Mouse (Mus musculus) hindbrain, postnatal 0 days (tissue): ENCODE results near the gene Atcay. TPM values are rescaled to one million over a fixed set of nuclear protein-coding genes. Genes with fewer than 3 reads are reported as not detected.
A peak's percentile ranks its signal among the peaks of the same experiment; 100 is the strongest.
"Not testable (repeated sequence)": the region's sequence is repeated elsewhere in the genome, so short reads cannot be mapped to it uniquely, and the experiment has no call there.

Source experiments
- ATAC-seq: fragments of 200-750 bp; cut with Nextera tagmentation; 2 replicates; pipeline ENCODE4 v1.8.0; 2017; ENCODE audit warnings: mild to moderate bottlenecking, moderate TSS enrichment, moderate library complexity
- DNase-seq: peaks from one replicate; pipeline ENCODE4 v3.0.0-alpha.2; 2015; ENCODE audit warnings: low spot score
- H3K27ac ChIP-seq: fragments of 300-500 bp; sonication (generic); 2 replicates; pipeline ENCODE4 v1.5.1; 2014; ENCODE audit warnings: mild to moderate bottlenecking
- H3K27me3 ChIP-seq: fragments of 300-500 bp; sonication (generic); 2 replicates; pipeline ENCODE4 v1.6.1; 2014; ENCODE audit warnings: low read length, mixed read lengths; ENCODE audit not compliant: insufficient read depth
- H3K36me3 ChIP-seq: fragments of 300-500 bp; sonication (generic); 2 replicates; pipeline ENCODE4 v1.6.1; 2014; ENCODE audit warnings: low read length, mixed read lengths; ENCODE audit not compliant: insufficient read depth
- H3K4me1 ChIP-seq: fragments of 300-500 bp; sonication (generic); 2 replicates; pipeline ENCODE4 v1.6.1; 2014; ENCODE audit warnings: antibody characterized with exemption, low read length, mixed read lengths; ENCODE audit not compliant: insufficient read depth
- H3K4me2 ChIP-seq: fragments of 300-500 bp; sonication (generic); 2 replicates; pipeline ENCODE4 v1.6.1; 2014; ENCODE audit warnings: low read depth, mild to moderate bottlenecking, low read length, moderate library complexity, mixed read lengths
- H3K4me3 ChIP-seq: fragments of 300-500 bp; sonication (generic); 2 replicates; pipeline ENCODE4 v1.5.1; 2014; ENCODE audit warnings: low read length
- H3K9ac ChIP-seq: fragments of 300-500 bp; sonication (generic); replicated peaks from 2 replicates; pipeline ENCODE4 v1.6.1; 2014; ENCODE audit warnings: mild to moderate bottlenecking, low read length, moderate library complexity, mixed read lengths
- H3K9me3 ChIP-seq: fragments of 300-500 bp; sonication (generic); 2 replicates; pipeline ENCODE4 v1.6.1; 2016; ENCODE audit warnings: low read length, mixed read lengths
- CTCF ChIP-seq: IDR thresholded peaks from 2 replicates; pipeline ENCODE4 v1.5.1; 2016; ENCODE audit warnings: antibody characterized with exemption, control low read depth, low read depth
- WGBS: fragments of 180-500 bp; shearing (Covaris S2); extraction: QIAGEN DNeasy Blood & Tissue Kit; methylation state at CpG from one replicate; pipeline ENCODE4 v1.1.7; 2014; 5-methylcytosine and 5-hydroxymethylcytosine counted together
- polyA plus RNA-seq: library from polyadenylated mRNA; unstranded; fragments of >200 nt; fragmentation: Nextera tagmentation; extraction: Ambion mirVana; gene quantifications from 2 replicates; pipeline ENCODE4 v1.2.1, GENCODE M21; 2015
- total RNA-seq: library from RNA; depleted of rRNA; stranded (reverse); fragments of >200 nt; gene quantifications from 2 replicates; pipeline ENCODE4 v1.2.3, GENCODE M21; 2014

Atcay gene
- total and polyA plus RNA-seq, 2 experiments from 2014 or later, result 70.2 to 197 TPM

- ATAC-seq (no peak), DNase-seq (no peak)
- Histone ChIP-seq H3K36me3 (peaks cover 55% of the 10 kb centered on the region), H3K4me3 (peak within 1 kb of the TSS; percentile 63), H3K9ac (peak within 1 kb of the TSS; percentile 69), H3K27ac (peak within 1 kb of the TSS; percentile 87), H3K9me3 (no peaks in the 10 kb centered on the region), H3K4me1 (no peaks in the 10 kb centered on the region), H3K27me3 (no peaks in the 10 kb centered on the region), H3K4me2 (peak within 1 kb of the TSS; percentile 66)
- 93% methylated on average over 5 of the region's 5 CpGs for WGBS
- no peak for TF ChIP-seq CTCF
Observed at GRCm38 (mm10) chr10:81183805-81184204, 46.8 kb downstream of the Atcay start, which contains the start of gene 4930442H23Rik. Gene 4930442H23Rik, minus strand, starts transcription at chr10:81183849.

- H3K9me3 ChIP-seq, result no peaks in the 10 kb centered on the region
- peaks cover 67% of the 10 kb centered on the region for H3K36me3 ChIP-seq
- H3K27me3 ChIP-seq, result no peaks in the 10 kb centered on the region
- H3K4me1 ChIP-seq, result no peaks in the 10 kb centered on the region
- peak within 1 kb of the TSS; percentile 63 for H3K4me3 ChIP-seq
- peak within 1 kb of the TSS; percentile 69 for H3K9ac ChIP-seq
- peak within 1 kb of the TSS; percentile 87 for H3K27ac ChIP-seq
- 4% methylated on average over 51 of the region's 53 CpGs for WGBS
- TF ChIP-seq CTCF, result no peak; the same call in 1 of the 2 replicates
- peak within 1 kb of the TSS; percentile 66 for H3K4me2 ChIP-seq
- DNase-seq (peak; percentile 100), ATAC-seq (peak; percentile 97)
Observed at GRCm38 (mm10) chr10:81182336-81183333, 48.0 kb downstream of the Atcay start, which contains the start of gene Dapk3. Gene Dapk3, plus strand, starts transcription at chr10:81183005.

GRCm38 (mm10) chr10:81181860-81182259 lies 48.8 kb downstream of the Atcay start:
- not testable (repeated sequence) for H3K9ac ChIP-seq, H3K27ac ChIP-seq
- peaks cover 63% of the 10 kb centered on the region for H3K36me3 ChIP-seq

GRCm38 (mm10) chr10:81180946-81181345 lies 49.7 kb downstream of the Atcay start:
- Histone ChIP-seq H3K9me3 (no peaks in the 10 kb centered on the region), H3K27me3 (no peaks in the 10 kb centered on the region), H3K36me3 (peaks cover 62% of the 10 kb centered on the region), H3K4me1 (no peaks in the 10 kb centered on the region), H3K4me2 (no peak overlapping the region), H3K9ac (no peak overlapping the region), H3K4me3 (no peak overlapping the region), H3K27ac (no peak overlapping the region)
- WGBS, result 93% methylated on average over 13 of the region's 13 CpGs
- DNase-seq, result no peak
- no peak for ATAC-seq
- TF ChIP-seq CTCF, result no peak

More at GRCm38 (mm10) chr10:81181860-81182259, 48.8 kb downstream of the Atcay start:
- not testable (repeated sequence) for ATAC-seq, H3K27me3 ChIP-seq, H3K4me2 ChIP-seq, H3K4me1 ChIP-seq, DNase-seq, H3K9me3 ChIP-seq, H3K4me3 ChIP-seq
- WGBS, result 75% methylated on average over 12 of the region's 12 CpGs

- peak; percentile 32 for TF ChIP-seq CTCF
- Histone ChIP-seq H3K36me3 (peaks cover 54% of the 10 kb centered on the region), H3K4me3 (no peak overlapping the region), H3K4me2 (no peak overlapping the region), H3K27ac (no peak overlapping the region), H3K9ac (no peak overlapping the region), H3K27me3 (no peaks in the 10 kb centered on the region), H3K4me1 (peaks cover 4% of the 10 kb centered on the region; the same call in 1 of the 2 replicates), H3K9me3 (no peaks in the 10 kb centered on the region)
- ATAC-seq, result no peak
- WGBS, result 91% methylated on average over 32 of the region's 32 CpGs
- no peak for DNase-seq
Observed at GRCm38 (mm10) chr10:81179451-81180342, 50.9 kb downstream of the Atcay start.

- Histone ChIP-seq H3K4me1 (peaks cover 4% of the 10 kb centered on the region; the same call in 1 of the 2 replicates), H3K36me3 (peaks cover 49% of the 10 kb centered on the region), H3K4me2 (no peak overlapping the region), H3K9me3 (no peaks in the 10 kb centered on the region), H3K4me3 (no peak overlapping the region), H3K27me3 (no peaks in the 10 kb centered on the region), H3K9ac (no peak overlapping the region), H3K27ac (no peak overlapping the region)
- DNase-seq (no peak), ATAC-seq (no peak)
- WGBS, result 91% methylated on average over 11 of the region's 11 CpGs
- no peak for TF ChIP-seq CTCF
Observed at GRCm38 (mm10) chr10:81178927-81179326, 51.7 kb downstream of the Atcay start.
